Mouse (Mus musculus) retina, adult 2 months (tissue): ENCODE data around the gene Plau.

Experiments
- DNase-seq: peaks from one replicate; pipeline ENCODE4 v3.0.0-alpha.2; 2012; ENCODE audit warnings: low read depth, low spot score

The Plau gene

DNA sequence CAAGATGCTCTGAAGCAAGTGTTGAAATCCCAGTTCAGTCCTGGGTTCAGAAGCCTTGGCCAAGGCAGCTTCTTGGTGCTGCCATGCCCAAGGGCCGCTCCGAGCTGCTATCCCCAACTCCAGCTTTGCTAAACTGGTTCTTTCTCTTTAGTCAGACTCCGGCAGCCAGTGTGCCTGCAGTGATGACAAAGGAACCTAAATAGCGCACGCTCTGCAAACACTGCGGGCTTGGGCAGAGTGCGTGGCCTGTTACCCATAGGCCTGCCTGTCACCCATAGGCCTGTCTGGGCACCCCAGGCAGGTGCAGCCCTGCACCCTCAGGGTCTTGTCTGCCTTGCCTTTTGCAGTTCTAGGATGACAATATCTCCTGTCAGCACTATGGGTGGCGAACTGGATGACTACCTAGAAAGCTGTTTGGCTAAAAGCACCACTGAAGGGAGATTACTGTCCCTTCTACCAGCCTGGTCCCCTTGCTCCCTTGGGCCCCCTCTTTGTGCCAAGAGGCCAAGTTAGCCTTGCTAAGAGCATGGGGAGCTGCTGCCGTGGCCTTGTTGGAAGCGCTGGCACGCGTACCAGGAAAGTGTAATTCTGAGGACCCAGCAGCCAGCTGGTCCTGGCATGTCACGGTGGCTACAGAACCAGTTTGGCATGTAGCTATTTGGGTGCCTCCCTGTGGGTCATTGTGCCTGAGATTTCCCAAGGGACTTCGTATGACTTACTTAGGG is 30.2 kb upstream of the Plau start:
- DNase-seq, result no peak

DNA sequence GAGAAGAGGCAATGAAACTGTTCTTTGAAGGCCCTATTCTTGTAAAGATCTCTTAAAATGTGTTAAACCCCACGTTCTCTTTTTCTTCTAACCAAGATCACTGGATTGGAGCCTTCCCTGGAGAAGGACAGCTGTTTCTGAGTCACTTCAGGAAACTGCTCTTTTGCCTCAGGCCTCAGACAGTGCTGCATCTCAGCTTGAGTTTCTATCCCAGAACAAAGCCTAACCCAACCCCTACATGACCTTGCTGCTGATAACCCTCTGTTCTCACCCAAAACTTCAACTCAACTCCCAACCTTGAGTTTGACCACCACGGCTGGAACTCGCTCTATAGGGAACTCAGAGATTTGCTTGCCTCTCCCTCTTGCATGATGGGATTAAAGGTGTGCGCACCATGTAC is 27.1 kb upstream of the Plau start:
- DNase-seq, result no peak

GRCm38 (mm10) chr14:20809820-20810219 is 26.6 kb upstream of the Plau start:
- DNase-seq, result no peak

- DNase-seq, result no peak
Observed at GRCm38 (mm10) chr14:20811236-20811635, 25.2 kb upstream of the Plau start.

DNA sequence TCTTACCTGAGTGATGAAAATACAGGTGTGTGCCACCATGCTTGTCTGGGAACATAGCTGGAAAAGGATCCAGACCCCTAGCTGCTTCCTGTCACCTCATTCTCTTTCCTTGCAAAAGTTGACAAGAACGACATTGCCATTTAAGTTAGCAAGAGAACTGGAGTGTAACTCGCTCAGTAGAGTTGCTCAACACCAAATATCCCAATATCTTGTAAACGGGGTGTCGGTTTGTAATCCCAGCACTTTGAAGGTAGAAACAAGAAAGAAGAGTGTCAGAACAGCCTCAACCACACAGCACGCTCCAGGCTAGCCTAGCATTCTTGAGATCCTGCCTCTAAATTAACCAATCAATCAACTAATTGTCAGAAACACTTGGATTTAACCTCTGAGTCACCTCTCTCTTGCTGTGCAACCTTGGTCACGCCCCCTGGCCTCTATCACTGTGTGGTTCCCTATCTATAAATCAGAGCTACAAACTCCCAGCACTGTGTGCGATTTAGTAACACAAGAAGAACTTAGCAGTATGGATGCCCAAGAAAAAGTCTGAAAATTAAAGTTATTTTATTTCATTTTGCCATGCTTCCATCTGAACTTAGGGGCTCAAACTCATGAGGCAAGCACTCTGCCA is 24.6 kb upstream of the Plau start:
- DNase-seq, result no peak

GRCm38 (mm10) chr14:20815448-20815847 is 21.0 kb upstream of the Plau start:
- no peak for DNase-seq

GRCm38 (mm10) chr14:20824517-20824916 is 11.9 kb upstream of the Plau start:
- no peak for DNase-seq

DNA sequence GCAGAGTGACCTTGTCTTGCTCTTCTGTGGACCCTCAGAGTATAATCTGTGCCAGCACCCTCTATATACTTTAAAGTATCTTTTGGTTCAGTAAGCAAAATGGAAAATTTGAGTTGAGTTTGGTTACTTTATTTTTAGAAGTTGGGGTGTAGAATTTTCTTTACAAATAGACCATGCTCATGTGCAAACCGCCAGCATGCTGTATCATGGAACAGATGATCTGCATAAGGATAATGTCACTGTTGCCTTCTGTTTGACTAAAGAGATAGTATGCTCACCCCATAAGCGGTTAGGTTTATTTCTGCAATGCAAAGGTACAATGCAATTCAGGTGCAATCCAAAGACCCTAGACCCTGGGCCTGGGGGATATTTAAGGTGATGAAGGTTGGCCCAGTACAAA is 10.9 kb upstream of the Plau start:
- no peak for DNase-seq

- no peak for DNase-seq
Observed at GRCm38 (mm10) chr14:20827061-20827460, 9.4 kb upstream of the Plau start.

DNA sequence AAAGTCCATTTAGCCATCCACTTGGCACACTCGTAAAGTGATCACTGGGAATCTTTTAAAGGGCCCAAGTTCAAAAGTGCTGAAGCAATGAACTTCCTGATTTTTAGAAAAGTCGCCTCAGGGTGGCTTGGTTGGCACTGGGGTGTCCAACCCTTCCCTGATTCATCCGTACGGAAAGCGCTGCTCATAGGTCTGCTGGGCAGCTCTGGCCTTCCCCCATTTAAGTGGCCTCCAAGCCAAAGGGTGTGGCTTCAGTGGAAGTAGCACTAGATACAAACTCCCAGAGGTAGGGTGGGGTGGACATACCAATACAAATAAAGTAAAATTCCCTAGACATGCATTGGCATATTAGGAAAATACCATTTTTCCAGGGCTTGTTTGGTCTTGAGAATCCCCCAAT is 9.0 kb upstream of the Plau start:
- no peak for DNase-seq

DNA sequence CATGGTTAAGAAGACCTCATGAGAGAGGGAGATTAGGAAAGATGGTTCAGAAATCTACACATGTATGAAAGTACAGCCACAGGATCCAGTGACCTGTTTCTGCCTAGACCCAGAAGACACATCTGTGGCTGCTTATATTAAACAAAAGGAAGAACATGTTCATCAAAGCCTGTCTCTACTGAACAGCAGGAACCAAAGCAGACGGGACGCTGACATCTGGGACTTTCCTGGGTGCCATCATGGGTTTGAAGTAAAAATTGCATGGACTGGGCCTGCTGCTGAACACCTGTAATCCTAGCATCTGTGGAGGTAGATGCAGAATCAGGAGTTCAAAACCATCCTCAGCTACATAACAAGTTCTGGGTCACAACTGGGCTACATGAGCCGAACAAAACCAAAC is 7.9 kb upstream of the Plau start:
- no peak for DNase-seq

DNA sequence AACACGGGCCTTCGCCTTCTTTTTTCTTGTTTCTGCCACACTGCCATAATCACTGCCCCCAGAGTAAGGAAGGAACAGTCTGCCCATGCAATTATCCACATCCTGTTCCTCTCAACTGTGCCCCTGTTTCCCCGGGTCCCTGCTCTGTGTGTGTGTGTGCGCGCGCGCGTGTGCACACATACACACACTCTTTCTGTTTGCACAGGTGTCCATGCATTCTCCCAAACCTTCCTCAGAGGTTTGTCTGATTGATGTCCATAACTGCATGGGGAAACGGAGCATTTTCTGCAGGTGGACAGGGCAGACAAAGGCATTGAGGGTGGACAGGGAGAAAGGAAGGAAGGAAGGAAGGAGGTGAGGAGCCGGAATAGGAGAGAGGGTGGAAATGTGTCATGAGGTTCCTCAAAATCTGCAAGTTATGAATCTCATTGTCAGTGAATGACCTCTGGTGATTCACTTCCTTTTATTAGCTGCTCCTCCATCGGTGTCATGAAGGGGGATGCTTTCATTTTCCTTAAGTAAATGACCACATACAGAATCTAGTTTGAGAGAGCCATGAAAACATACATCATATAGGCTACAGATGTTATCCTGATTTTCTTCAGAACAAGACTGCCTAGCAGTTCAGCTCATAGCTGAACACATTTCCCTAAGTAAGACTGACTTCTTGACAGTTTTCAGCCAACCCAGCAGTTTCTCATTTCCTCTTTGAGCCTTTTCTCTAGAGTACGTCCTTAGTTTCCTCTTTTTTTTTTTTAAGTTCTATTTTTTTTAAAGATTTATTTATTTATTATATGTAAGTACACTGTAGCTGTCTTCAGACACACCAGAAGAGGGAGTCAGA is 6.7 kb upstream of the Plau start:
- DNase-seq, result no peak

GRCm38 (mm10) chr14:20831141-20831910 is 5.1 kb upstream of the Plau start:
- no peak for DNase-seq

GRCm38 (mm10) chr14:20831915-20832314 is 4.5 kb upstream of the Plau start:
- DNase-seq, result no peak

- DNase-seq, result no peak
Observed at GRCm38 (mm10) chr14:20833525-20833924, 2.9 kb upstream of the Plau start.

- DNase-seq, result no peak
Observed at GRCm38 (mm10) chr14:20834136-20834535, 2.3 kb upstream of the Plau start.

DNA sequence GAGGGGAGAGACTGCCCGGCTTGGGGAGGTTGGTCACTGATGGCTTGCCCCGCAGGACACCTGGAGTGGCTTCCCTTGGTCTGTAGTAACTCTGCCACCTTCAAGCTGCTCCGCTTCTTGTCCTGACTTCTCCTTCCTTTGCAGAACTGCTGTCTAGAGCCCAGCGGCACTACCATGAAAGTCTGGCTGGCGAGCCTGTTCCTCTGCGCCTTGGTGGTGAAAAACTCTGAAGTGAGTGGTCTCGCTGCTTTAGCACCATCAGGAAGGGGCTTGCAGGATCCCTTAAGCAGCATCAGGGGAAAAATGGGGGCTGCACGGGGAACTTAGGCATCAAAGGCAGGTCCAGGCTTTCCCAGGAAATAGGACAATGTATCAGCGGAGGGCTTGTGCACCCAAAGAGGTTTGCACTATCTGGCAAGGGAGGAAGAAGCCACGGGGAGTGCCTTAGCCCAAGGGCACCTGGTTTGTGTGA is 481 bp downstream of the Plau start:
- no peak for DNase-seq

- DNase-seq, result no peak
Observed at GRCm38 (mm10) chr14:20837681-20838080, 1.2 kb downstream of the Plau start.

GRCm38 (mm10) chr14:20841526-20841925 is 5.1 kb downstream of the Plau start:
- DNase-seq, result no peak

- no peak for DNase-seq
Observed at GRCm38 (mm10) chr14:20842629-20843028, 6.2 kb downstream of the Plau start.

GRCm38 (mm10) chr14:20844126-20844525 is 7.7 kb downstream of the Plau start:
- DNase-seq, result no peak
